Mouse (Mus musculus) liver, embryonic 15.5 days (tissue): ENCODE results near the gene Cdk6. TPM values are rescaled to one million over a fixed set of nuclear protein-coding genes. Genes with fewer than 3 reads are reported as not detected.
"Not testable (repeated sequence)": the region's sequence is repeated elsewhere in the genome, so short reads cannot be mapped to it uniquely, and the experiment has no call there.

Experiments
- ATAC-seq: fragments of 200-750 bp; cut with Nextera tagmentation; 2 replicates; pipeline ENCODE4 v1.8.0; 2017; ENCODE audit warnings: moderate number of reproducible peaks, mild to moderate bottlenecking, moderate library complexity; ENCODE audit not compliant: insufficient read depth
- H3K27ac ChIP-seq: fragments of 300-500 bp; sonication (generic); replicated peaks from 2 replicates; pipeline ENCODE4 v1.5.1; 2015; ENCODE audit warnings: mild to moderate bottlenecking, inconsistent platforms
- H3K27me3 ChIP-seq: fragments of 300-500 bp; sonication (generic); 2 replicates; pipeline ENCODE4 v1.6.1; 2015; ENCODE audit warnings: mild to moderate bottlenecking, inconsistent platforms
- H3K36me3 ChIP-seq: fragments of 300-500 bp; sonication (generic); replicated peaks from 2 replicates; pipeline ENCODE4 v1.6.1; 2015; ENCODE audit warnings: moderate library complexity, mild to moderate bottlenecking, inconsistent platforms
- H3K4me1 ChIP-seq: fragments of 300-500 bp; sonication (generic); replicated peaks from 2 replicates; pipeline ENCODE4 v1.6.1; 2015; ENCODE audit warnings: inconsistent platforms
- H3K4me2 ChIP-seq: fragments of 300-500 bp; sonication (generic); 2 replicates; pipeline ENCODE4 v1.6.1; 2015; ENCODE audit warnings: moderate library complexity, mild to moderate bottlenecking, inconsistent platforms
- H3K4me3 ChIP-seq: fragments of 300-500 bp; sonication (generic); replicated peaks from 2 replicates; pipeline ENCODE4 v1.5.1; 2015; ENCODE audit warnings: mild to moderate bottlenecking, inconsistent platforms
- H3K9ac ChIP-seq: fragments of 300-500 bp; sonication (generic); 2 replicates; pipeline ENCODE4 v1.6.1; 2015; ENCODE audit warnings: moderate library complexity, mild to moderate bottlenecking, inconsistent platforms
- H3K9me3 ChIP-seq: fragments of 300-500 bp; sonication (generic); replicated peaks from 2 replicates; pipeline ENCODE4 v1.6.1; 2016; ENCODE audit warnings: inconsistent platforms
- WGBS: fragments of 180-500 bp; shearing (Covaris S2); methylation state at CpG from one replicate; pipeline ENCODE4 v1.1.7; 2015; ENCODE audit warnings: mixed read lengths; ENCODE audit not compliant: insufficient replicate concordance; 5-methylcytosine and 5-hydroxymethylcytosine counted together
- polyA plus RNA-seq: library from polyadenylated mRNA; unstranded; fragments of >200 nt; fragmentation: Nextera tagmentation; extraction: Ambion mirVana; gene quantifications from 2 replicates; pipeline ENCODE4 v1.2.1, GENCODE M21; 2015

Cdk6 gene
- polyA plus RNA-seq, 1 experiment from 2014 or later, result 19.2 TPM

DNA sequence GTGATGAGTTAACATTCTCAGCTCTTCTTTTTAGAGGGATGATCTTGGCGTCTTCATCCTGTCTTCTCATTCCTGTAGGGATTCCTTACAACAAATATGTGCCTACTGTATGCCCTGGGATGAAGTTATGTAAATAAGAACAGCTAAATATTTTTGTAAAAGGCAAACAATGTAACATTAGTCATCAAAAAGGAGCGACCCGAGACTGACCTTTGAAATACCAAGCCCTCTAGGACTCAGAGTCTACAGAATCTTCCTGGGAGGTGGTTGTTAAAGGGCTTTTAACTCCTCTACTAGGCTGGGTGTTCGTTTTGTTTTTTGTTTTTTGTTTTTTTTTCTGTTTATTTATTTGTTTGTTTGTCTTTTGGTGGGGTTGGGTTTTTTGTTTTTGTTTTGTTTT lies 4.3 kb downstream of the Cdk6 start:
- H3K4me2 ChIP-seq, result peak overlapping the region; percentile 94
- not testable (repeated sequence) for H3K27ac ChIP-seq, H3K9ac ChIP-seq, ATAC-seq, H3K9me3 ChIP-seq, H3K4me3 ChIP-seq
- peaks cover 42% of the 10 kb centered on the region for H3K4me1 ChIP-seq
- 59% methylated on average over 4 of the region's 4 CpGs for WGBS
- peaks cover 14% of the 10 kb centered on the region for H3K27me3 ChIP-seq
- H3K36me3 ChIP-seq, result peaks cover 11% of the 10 kb centered on the region; the same call in 1 of the 2 replicates

GRCm38 (mm10) chr5:3349393-3349792 lies 8.1 kb downstream of the Cdk6 start:
- not testable (repeated sequence) for H3K27me3 ChIP-seq, H3K4me3 ChIP-seq, H3K27ac ChIP-seq, H3K9ac ChIP-seq, ATAC-seq, H3K9me3 ChIP-seq, H3K4me2 ChIP-seq
- WGBS, result 28% methylated on average over 4 of the region's 4 CpGs
- peaks cover 15% of the 10 kb centered on the region for H3K4me1 ChIP-seq
- peaks cover 11% of the 10 kb centered on the region; the same call in 1 of the 2 replicates for H3K36me3 ChIP-seq

DNA sequence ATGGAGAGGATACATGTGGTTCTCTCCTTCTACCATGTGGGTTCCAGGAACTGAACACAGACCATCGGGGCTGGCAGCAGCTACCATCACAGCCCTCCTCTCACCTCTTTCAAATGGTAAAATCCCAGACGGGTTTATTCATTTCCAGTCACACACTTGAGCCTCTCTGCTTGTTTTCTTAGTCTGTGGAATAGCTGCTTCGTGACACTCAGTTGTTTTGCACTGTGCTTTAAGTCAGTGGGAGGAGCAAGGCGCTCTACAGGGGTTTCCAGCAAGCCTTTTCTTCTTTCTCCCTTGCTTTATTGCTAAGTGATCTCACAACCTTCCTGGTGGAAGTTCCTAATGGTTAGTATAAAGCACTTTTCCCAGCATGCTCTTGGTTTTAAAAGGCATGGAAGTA lies 10.6 kb downstream of the Cdk6 start:
- WGBS, result 60% methylated on average over 4 of the region's 4 CpGs
- not testable (repeated sequence) for ATAC-seq, H3K9me3 ChIP-seq

DNA sequence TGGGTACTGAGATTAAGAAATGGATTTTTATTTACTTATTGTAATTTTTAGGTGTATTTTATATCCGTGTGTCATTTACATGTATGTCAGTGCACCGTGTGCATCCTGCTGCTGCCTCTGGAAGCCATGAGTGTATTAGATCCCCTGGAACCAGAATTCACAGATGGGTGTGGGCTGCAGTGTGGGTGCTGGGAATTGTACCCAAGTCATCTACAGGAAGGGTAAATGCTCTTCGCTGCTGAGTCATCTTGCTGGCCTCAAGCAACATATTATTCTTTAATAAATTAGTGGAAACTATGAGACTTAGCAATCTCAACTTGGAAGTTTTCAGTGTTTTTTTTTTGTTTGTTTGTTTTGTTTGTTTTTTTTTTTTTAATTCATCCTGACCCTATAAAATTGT lies 11.0 kb downstream of the Cdk6 start:
- H3K4me1 ChIP-seq, result peaks cover 30% of the 10 kb centered on the region
- H3K9ac ChIP-seq, result no peak overlapping the region
- no peaks in the 10 kb centered on the region for H3K9me3 ChIP-seq
- no peak overlapping the region for H3K27ac ChIP-seq
- H3K4me3 ChIP-seq, result no peak overlapping the region
- H3K36me3 ChIP-seq, result peaks cover 3% of the 10 kb centered on the region; the same call in 1 of the 2 replicates
- no peaks in the 10 kb centered on the region for H3K27me3 ChIP-seq
- ATAC-seq, result no peak
- WGBS, result 79% methylated on average over 3 of the region's 3 CpGs
- H3K4me2 ChIP-seq, result no peak overlapping the region

More for the DNA sequence above, 10.6 kb downstream of the Cdk6 start:
- H3K27ac ChIP-seq, H3K4me3 ChIP-seq, H3K36me3 ChIP-seq, H3K9ac ChIP-seq, H3K27me3 ChIP-seq, H3K4me2 ChIP-seq: not testable (repeated sequence)
- H3K4me1 ChIP-seq, result peaks cover 28% of the 10 kb centered on the region

DNA sequence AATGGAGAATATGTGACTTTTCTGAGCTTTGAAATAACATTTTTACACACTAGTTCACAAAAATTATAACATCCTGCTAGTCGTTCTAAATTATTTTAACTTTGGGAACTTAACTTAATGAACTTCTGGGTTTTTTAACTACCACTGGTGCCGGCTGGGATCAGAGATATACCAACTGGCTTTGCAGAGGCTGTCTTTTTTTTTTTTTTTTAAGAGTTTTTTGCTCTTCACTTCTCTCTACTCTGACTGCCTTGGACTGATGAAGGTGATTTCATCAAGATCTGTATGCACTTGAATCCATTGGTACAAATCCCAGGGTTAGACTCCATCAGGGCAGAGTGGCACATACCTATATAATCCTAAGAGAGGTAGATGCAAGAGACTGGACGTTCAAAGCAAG lies 11.5 kb downstream of the Cdk6 start:
- no peak overlapping the region for H3K4me2 ChIP-seq
- no peaks in the 10 kb centered on the region for H3K27me3 ChIP-seq
- no peak for ATAC-seq
- 35% methylated on average over 3 of the region's 3 CpGs for WGBS
- no peak overlapping the region for H3K27ac ChIP-seq
- no peak overlapping the region for H3K9ac ChIP-seq
- 0 out of 2 replicates have a peak, but pooled peaks cover 3% of the 10 kb centered on the region for H3K36me3 ChIP-seq
- peaks cover 34% of the 10 kb centered on the region for H3K4me1 ChIP-seq
- no peak overlapping the region for H3K4me3 ChIP-seq
- no peaks in the 10 kb centered on the region for H3K9me3 ChIP-seq

GRCm38 (mm10) chr5:3354307-3354706 lies 13.0 kb downstream of the Cdk6 start:
- H3K9me3 ChIP-seq, result no peaks in the 10 kb centered on the region
- peak overlapping the region; percentile 41 for H3K4me2 ChIP-seq
- WGBS, result 11% methylated on average over 5 of the region's 5 CpGs
- H3K9ac ChIP-seq, result no peak overlapping the region
- peaks cover 45% of the 10 kb centered on the region for H3K4me1 ChIP-seq
- peak; percentile 70 for ATAC-seq
- H3K36me3 ChIP-seq, result no peaks in the 10 kb centered on the region
- no peak overlapping the region for H3K27ac ChIP-seq
- no peaks in the 10 kb centered on the region for H3K27me3 ChIP-seq
- H3K4me3 ChIP-seq, result no peak overlapping the region

DNA sequence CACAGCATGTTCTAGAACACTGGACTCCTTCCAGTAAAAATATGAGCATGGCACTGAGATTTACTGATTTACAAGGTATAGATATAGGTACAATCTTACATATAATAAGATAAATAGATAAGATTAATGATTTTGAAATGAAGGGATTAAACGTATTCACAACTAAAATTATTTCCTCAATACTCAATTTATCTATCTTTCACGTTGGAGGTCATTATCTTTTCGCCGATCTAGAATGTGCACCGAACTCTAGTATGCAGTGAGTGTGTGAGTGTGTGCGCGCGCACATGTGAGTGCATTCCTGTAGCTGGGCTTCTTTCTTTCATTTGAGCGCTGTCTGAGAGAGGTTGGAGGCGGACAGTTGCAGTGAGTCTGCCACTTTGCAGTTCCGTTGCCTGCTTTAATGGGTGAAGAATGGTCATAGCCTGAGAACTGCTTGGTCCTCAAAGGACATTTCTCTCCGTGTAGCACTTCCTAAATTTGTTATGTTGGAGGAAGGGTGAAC lies 13.8 kb downstream of the Cdk6 start:
- no peaks in the 10 kb centered on the region for H3K9me3 ChIP-seq
- no peak overlapping the region for H3K9ac ChIP-seq
- peak overlapping the region; percentile 41; the same call in 1 of the 2 replicates for H3K4me2 ChIP-seq
- no peak overlapping the region for H3K4me3 ChIP-seq
- 72% methylated on average over 12 of the region's 12 CpGs for WGBS
- peaks cover 50% of the 10 kb centered on the region for H3K4me1 ChIP-seq
- ATAC-seq, result no peak
- no peaks in the 10 kb centered on the region for H3K27me3 ChIP-seq
- no peak overlapping the region for H3K27ac ChIP-seq
- H3K36me3 ChIP-seq, result no peaks in the 10 kb centered on the region

DNA sequence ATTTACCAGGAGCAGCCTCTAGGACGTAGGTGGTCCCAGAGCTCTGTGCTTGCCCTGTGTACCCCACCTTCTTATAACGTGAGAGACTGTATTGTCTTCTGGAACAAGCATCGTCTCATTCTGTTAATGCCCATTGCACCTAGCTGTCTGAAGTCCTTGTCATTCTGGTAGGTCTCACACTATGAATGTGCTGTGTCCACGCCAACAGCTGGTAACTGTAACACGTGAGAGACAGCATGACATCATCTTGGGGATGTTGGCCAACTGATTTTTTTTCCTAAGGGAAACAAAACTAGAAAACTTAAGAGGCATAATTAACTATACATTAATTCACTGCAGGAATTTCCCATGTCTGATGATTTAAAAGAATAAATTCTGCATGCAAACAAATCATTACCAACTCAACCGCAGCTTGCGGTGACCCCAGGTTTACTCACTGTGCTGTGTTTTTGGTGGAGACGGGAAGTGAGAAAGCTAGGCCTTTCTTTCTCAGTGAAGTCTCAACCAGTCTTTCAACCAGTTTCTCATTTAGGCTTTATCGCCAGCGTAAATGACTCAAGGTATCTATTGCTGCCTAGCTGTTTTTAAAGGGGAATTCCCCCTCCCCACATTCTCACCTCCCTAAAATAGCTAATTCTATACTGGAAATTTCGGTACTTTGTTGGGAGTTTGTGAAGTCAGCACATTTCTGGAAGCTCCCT lies 14.4 kb downstream of the Cdk6 start:
- WGBS, result 69% methylated on average over 11 of the region's 11 CpGs
- H3K27me3 ChIP-seq, result no peaks in the 10 kb centered on the region
- ATAC-seq, result no peak
- H3K9me3 ChIP-seq, result no peaks in the 10 kb centered on the region
- no peak overlapping the region for H3K4me3 ChIP-seq
- peaks cover 51% of the 10 kb centered on the region for H3K4me1 ChIP-seq
- H3K36me3 ChIP-seq, result no peaks in the 10 kb centered on the region
- no peak overlapping the region for H3K9ac ChIP-seq
- H3K4me2 ChIP-seq, result no peak overlapping the region
- no peak overlapping the region for H3K27ac ChIP-seq

DNA sequence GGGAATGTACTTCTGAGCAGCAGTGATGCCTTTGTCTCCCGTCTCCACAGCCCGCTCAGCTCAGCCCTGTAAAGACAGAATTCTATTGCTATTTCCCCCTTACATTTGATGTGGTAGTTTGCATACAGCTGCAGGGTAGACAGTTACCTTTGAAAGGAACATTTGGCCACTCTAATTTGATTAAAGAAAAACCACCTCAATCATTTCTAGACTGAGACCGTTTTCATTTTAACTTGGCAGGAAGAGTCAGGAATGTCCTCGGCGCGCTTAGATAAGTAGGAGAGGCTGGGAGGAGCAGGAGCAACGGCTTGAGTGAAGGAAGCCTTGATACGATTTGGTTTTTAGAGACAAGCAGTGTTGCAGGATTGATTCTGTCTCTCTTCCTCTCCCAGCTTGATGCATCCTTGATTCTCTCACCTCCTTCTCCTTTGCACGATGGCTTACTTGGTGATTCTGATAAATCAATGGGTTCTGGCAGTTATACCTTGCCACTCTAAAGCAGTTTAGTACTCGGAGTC lies 15.0 kb downstream of the Cdk6 start:
- Histone ChIP-seq H3K4me2 (no peak overlapping the region), H3K4me1 (peaks cover 55% of the 10 kb centered on the region)

GRCm38 (mm10) chr5:3357496-3357895 lies 16.2 kb downstream of the Cdk6 start:
- 77% methylated on average over 6 of the region's 6 CpGs for WGBS
- H3K27ac ChIP-seq, result no peak overlapping the region
- H3K4me3 ChIP-seq, result no peak overlapping the region
- H3K27me3 ChIP-seq, result no peaks in the 10 kb centered on the region
- peaks cover 66% of the 10 kb centered on the region for H3K4me1 ChIP-seq
- no peaks in the 10 kb centered on the region for H3K9me3 ChIP-seq
- no peak overlapping the region for H3K9ac ChIP-seq
- H3K4me2 ChIP-seq, result no peak overlapping the region
- no peaks in the 10 kb centered on the region for H3K36me3 ChIP-seq
- ATAC-seq, result no peak

More for the DNA sequence above, 15.0 kb downstream of the Cdk6 start:
- Histone ChIP-seq H3K27me3 (no peaks in the 10 kb centered on the region), H3K36me3 (no peaks in the 10 kb centered on the region), H3K4me3 (no peak overlapping the region), H3K27ac (no peak overlapping the region), H3K9me3 (no peaks in the 10 kb centered on the region), H3K9ac (no peak overlapping the region)
- 49% methylated on average over 10 of the region's 10 CpGs for WGBS
- no peak for ATAC-seq

- no peak overlapping the region for H3K4me3 ChIP-seq
- H3K27me3 ChIP-seq, result no peaks in the 10 kb centered on the region
- peak overlapping the region; percentile 39 for H3K27ac ChIP-seq
- no peaks in the 10 kb centered on the region for H3K9me3 ChIP-seq
- H3K36me3 ChIP-seq, result no peaks in the 10 kb centered on the region
- H3K4me1 ChIP-seq, result peaks cover 79% of the 10 kb centered on the region
- ATAC-seq, result peak; percentile 74
- H3K4me2 ChIP-seq, result peak overlapping the region; percentile 6; the same call in 1 of the 2 replicates
- H3K9ac ChIP-seq, result no peak overlapping the region
- 47% methylated on average over 5 of the region's 5 CpGs for WGBS
Observed at GRCm38 (mm10) chr5:3358687-3359520, 17.6 kb downstream of the Cdk6 start.
